Mouse (Mus musculus) brown adipose tissue, adult 24 weeks (tissue): ENCODE data around the gene Nfia. TPM values are rescaled to one million over a fixed set of nuclear protein-coding genes. Genes with fewer than 3 reads are reported as not detected.

ENCODE experiments used
- H3K27ac ChIP-seq: fragments of 200-500 bp; replicated peaks from 2 replicates; pipeline ENCODE4 v1.5.1; 2012; ENCODE audit warnings: low read depth, mild to moderate bottlenecking, low read length
- H3K4me1 ChIP-seq: fragments of 200-500 bp; 2 replicates; pipeline ENCODE4 v1.6.1; 2012; ENCODE audit warnings: low read length, mixed read lengths; ENCODE audit not compliant: control insufficient read depth, insufficient read depth, insufficient read length
- H3K4me3 ChIP-seq: fragments of 200-500 bp; 2 replicates; pipeline ENCODE4 v1.5.1; 2012; ENCODE audit warnings: low read depth, mild to moderate bottlenecking, low read length, moderate library complexity; ENCODE audit not compliant: insufficient read depth
- polyA plus RNA-seq: library from polyadenylated mRNA; stranded (reverse); fragments of >200 nt; gene quantifications from 2 replicates; pipeline ENCODE4 v1.2.4, GENCODE M21; 2012; ENCODE audit not compliant: missing spikeins, insufficient read depth, insufficient read length

Nfia gene
- polyA plus RNA-seq, 1 experiment = 74.8 TPM

DNA sequence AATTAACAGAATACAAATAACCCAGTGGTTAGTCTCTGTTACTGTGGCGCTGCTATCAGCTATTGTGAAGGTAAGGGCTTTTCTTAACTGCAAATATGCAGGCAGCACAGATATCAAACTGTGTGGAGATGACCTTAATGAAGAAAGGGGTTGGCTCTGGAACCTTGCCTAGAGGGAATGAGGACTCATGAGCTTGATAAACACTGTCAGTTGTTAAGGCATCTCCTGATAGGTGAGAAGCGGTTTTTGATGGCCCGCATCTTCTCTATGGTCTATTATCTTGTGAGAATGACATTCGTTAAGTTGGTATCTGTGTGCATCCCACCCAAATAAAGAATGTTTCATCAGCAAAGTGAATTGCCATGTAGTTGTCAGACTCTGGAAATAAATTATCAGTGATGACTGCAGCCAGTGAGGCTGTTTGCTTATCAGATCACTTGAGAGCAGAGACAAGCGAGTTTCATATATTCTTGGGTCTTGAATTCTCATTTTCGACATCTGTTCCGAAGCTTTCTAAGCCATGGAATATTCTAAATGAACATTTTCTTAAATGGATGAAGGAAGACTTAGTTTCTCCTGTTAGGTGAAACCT is 37.9 kb downstream of the Nfia start:
- Histone ChIP-seq H3K4me1 (peaks cover 23% of the 10 kb centered on the region), H3K4me3 (no peak overlapping the region), H3K27ac (peak overlapping the region; percentile 25; the same call in 1 of the 2 replicates)

- no peak overlapping the region for H3K4me3 ChIP-seq
- H3K4me1 ChIP-seq = peaks cover 29% of the 10 kb centered on the region
- H3K27ac ChIP-seq = no peak overlapping the region; the same call in 1 of the 2 replicates
Observed at GRCm38 (mm10) chr4:97813035-97813434, 40.5 kb downstream of the Nfia start.

GRCm38 (mm10) chr4:97813996-97814395 is 41.5 kb downstream of the Nfia start:
- H3K4me3 ChIP-seq = no peak overlapping the region
- H3K4me1 ChIP-seq = peaks cover 29% of the 10 kb centered on the region
- peak overlapping the region; percentile 94 for H3K27ac ChIP-seq

- Histone ChIP-seq H3K4me3 (no peak overlapping the region), H3K4me1 (peaks cover 29% of the 10 kb centered on the region), H3K27ac (peak overlapping the region; percentile 94)
Observed at GRCm38 (mm10) chr4:97814515-97814914, 42.0 kb downstream of the Nfia start.

- Histone ChIP-seq H3K27ac (peak overlapping the region; percentile 78), H3K4me3 (no peak overlapping the region), H3K4me1 (peaks cover 22% of the 10 kb centered on the region)
Observed at GRCm38 (mm10) chr4:97816001-97816400, 43.5 kb downstream of the Nfia start.

- H3K27ac ChIP-seq = peak overlapping the region; percentile 76
- no peak overlapping the region for H3K4me3 ChIP-seq
- H3K4me1 ChIP-seq = peaks cover 24% of the 10 kb centered on the region
Observed at GRCm38 (mm10) chr4:97816753-97817152, 44.2 kb downstream of the Nfia start.

GRCm38 (mm10) chr4:97817741-97818140 is 45.2 kb downstream of the Nfia start:
- Histone ChIP-seq H3K4me1 (peaks cover 24% of the 10 kb centered on the region), H3K27ac (peak overlapping the region; percentile 77), H3K4me3 (no peak overlapping the region)

GRCm38 (mm10) chr4:97818498-97818897 is 46.0 kb downstream of the Nfia start:
- H3K4me3 ChIP-seq = no peak overlapping the region
- H3K27ac ChIP-seq = peak overlapping the region; percentile 87
- peaks cover 26% of the 10 kb centered on the region for H3K4me1 ChIP-seq

GRCm38 (mm10) chr4:97819101-97819500 is 46.6 kb downstream of the Nfia start:
- no peak overlapping the region for H3K4me3 ChIP-seq
- H3K4me1 ChIP-seq = peaks cover 24% of the 10 kb centered on the region
- H3K27ac ChIP-seq = peak overlapping the region; percentile 87

GRCm38 (mm10) chr4:97820474-97821259 is 48.1 kb downstream of the Nfia start:
- Histone ChIP-seq H3K4me1 (peaks cover 30% of the 10 kb centered on the region), H3K4me3 (no peak overlapping the region), H3K27ac (peak overlapping the region; percentile 93)

DNA sequence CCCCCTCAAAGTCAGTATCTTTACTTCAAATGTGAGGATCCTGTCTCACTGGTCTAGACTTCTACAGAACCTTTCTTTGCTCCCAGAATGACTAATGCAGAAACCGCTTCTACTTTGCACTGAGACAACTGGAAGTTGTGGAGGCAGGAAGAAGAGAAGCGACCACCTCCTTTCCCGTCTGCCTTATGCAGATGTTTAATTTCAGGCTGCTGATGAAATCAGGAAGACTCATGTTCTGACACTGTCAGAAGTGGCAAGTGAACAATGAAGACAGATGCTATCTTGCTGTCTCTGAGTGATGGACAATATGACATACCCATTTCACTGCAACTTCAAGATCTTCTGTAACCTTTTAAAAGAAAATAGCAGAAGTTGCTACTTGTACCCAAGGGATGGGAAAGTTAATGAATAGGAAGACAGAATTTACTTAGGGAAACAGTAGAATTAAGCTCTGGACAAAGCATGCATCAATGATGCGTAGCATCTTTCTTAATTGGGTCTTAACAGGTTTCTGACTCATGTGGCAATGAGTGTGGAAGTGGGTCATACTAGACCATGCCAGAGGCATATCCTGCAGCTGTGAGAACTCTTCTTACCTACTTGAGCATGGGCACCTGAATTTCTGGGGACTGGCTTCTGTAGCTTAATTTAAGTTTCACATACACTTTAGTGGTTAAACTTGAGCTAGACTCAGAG is 49.2 kb downstream of the Nfia start:
- peaks cover 27% of the 10 kb centered on the region for H3K4me1 ChIP-seq
- H3K27ac ChIP-seq = peak overlapping the region; percentile 74
- H3K4me3 ChIP-seq = no peak overlapping the region

DNA sequence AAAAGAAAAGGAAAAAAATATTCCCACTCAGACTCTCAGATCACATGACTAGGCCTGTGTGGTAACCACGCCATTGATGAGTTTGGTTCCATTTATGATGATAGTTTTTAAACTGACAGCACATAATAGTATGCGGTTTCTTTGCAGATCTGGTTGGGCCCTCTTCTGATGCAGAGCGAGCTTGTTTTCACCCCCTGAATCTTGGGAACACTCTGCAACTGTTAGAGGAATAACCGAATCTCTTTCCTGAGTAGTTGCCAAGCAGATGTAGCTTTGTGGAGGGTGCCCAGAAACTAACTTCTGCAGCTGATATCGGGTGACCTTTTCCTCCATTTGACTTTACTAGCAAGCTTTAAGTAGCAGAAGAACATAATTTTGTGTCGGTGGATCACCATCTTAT is 51.0 kb downstream of the Nfia start:
- H3K27ac ChIP-seq = no peak overlapping the region

DNA sequence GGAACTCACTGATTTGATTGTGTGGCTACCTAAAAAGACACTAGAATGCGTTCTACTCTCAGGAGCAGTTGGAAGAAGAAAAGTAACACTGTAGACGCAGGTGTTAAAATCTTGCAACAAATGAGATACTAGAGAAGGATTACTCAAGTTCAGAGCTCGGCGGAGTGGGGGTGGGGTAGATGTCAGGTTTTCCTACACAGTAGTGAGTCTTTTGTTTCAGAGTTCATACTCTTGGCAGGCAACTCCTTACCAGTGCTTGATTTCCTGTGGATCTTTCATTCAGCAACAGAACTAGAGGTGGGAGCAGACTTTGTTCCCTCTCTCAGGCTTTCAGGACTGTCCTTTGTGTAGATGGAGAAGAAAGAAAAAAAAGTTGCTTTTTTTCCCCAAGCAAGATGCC is 51.9 kb downstream of the Nfia start:
- Histone ChIP-seq H3K4me1 (peaks cover 21% of the 10 kb centered on the region), H3K27ac (peak overlapping the region; percentile 36; the same call in 1 of the 2 replicates), H3K4me3 (no peak overlapping the region)

More for the DNA sequence above, 51.0 kb downstream of the Nfia start:
- H3K4me1 ChIP-seq = peaks cover 25% of the 10 kb centered on the region
- no peak overlapping the region for H3K4me3 ChIP-seq

- Histone ChIP-seq H3K4me3 (no peak overlapping the region), H3K27ac (no peak overlapping the region), H3K4me1 (peaks cover 23% of the 10 kb centered on the region)
Observed at GRCm38 (mm10) chr4:97825432-97825831, 52.9 kb downstream of the Nfia start.

- H3K4me1 ChIP-seq = peaks cover 25% of the 10 kb centered on the region
- H3K4me3 ChIP-seq = no peak overlapping the region
- H3K27ac ChIP-seq = no peak overlapping the region
Observed at GRCm38 (mm10) chr4:97825841-97826240, 53.3 kb downstream of the Nfia start.
